Mouse (Mus musculus): ENCODE data around the gene Lpp.

- TF ChIP-seq MAX (IDR thresholded peaks at IDR 0.05; ENCODE audit: low read length): no peak
- no peak for TF ChIP-seq USF1 (IDR thresholded peaks at IDR 0.05; ENCODE audit: low read depth, low read length)
- TF ChIP-seq MAFK (IDR thresholded peaks at IDR 0.05; ENCODE audit: borderline replicate concordance, low read depth, low read length): no peak
- no peak for TF ChIP-seq MEF2A (IDR thresholded peaks at IDR 0.05; ENCODE audit: extremely low read depth, insufficient replicate concordance, low read depth, low read length, poor library complexity, severe bottlenecking)
Observed at GRCm38 (mm10) chr16:24620021-24620420, 226.7 kb downstream of the Lpp start.
